Mouse (Mus musculus): ENCODE measurements at regions not wholly inside any gene's neighbourhood (a gene's known extent, or its start where the extent isn't known, plus 50 kb on each side); places are given as distances from the start of the nearest gene placed in this dataset.

GRCm38 (mm10) chr8:15438546-15438945 is 392.7 kb upstream of the BB014433 start:
- H3K27ac ChIP-seq (replicated peaks; ENCODE audit: insufficient read depth, low read depth, low read length): no peak overlapping the region
- WGBS: 44% methylated on average over 5 of the region's 5 CpGs

DNA sequence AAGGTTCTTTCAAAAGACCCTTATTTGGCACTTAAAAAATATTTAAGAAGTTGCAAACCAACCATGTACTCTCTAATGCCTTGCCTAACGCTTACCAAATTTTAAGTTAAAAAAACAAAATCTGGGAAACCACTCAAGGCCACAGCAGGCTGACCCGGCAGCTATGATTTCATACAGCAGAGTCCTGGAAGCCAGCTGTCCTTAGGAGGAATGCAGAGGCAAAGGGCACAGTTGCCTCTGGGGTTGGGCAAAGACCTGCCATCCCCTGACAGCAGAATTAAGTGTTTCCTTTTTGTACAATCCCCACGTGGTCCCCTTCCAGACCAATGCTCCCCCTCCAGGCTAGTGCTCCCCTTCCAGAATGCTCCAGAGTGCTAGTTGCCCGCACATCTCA is 348.8 kb upstream of the BB014433 start:
- Histone ChIP-seq H3K79me2 (ENCODE audit: control insufficient read depth, insufficient read depth, low read length) (no peaks in the 10 kb centered on the region), H3K4me3 (ENCODE audit: insufficient read depth, low read depth, low read length) (no peak overlapping the region), H3K36me3 (ENCODE audit: control insufficient read depth, insufficient read depth, low read length) (no peaks in the 10 kb centered on the region), H3K9ac (ENCODE audit: low read depth, low read length) (no peak overlapping the region), H3K27ac (replicated peaks; ENCODE audit: insufficient read depth, low read depth, low read length) (no peak overlapping the region), H3K4me1 (ENCODE audit: control insufficient read depth, insufficient read depth, low read length) (no peaks in the 10 kb centered on the region), H3K27me3 (ENCODE audit: control insufficient read depth, insufficient read depth, low read length) (no peaks in the 10 kb centered on the region)
- 64% methylated on average over 4 of the region's 4 CpGs for WGBS
- TF ChIP-seq CTCF (IDR thresholded peaks at IDR 0.05; ENCODE audit: low read depth, low read length) (no peak), POLR2A (IDR thresholded peaks at IDR 0.05; ENCODE audit: extremely low read depth, insufficient read depth, low read length) (no peak)
- DNase-seq (ENCODE audit: extremely low read depth, low read depth, low spot score): peak; percentile 9

More at GRCm38 (mm10) chr8:15438546-15438945, 392.7 kb upstream of the BB014433 start:
- H3K9ac ChIP-seq (ENCODE audit: low read depth, low read length): no peak overlapping the region
- no peak for DNase-seq (ENCODE audit: extremely low read depth, low read depth, low spot score)
- H3K4me3 ChIP-seq (ENCODE audit: insufficient read depth, low read depth, low read length): no peak overlapping the region
- H3K4me1 ChIP-seq (ENCODE audit: control insufficient read depth, insufficient read depth, low read length): no peaks in the 10 kb centered on the region
- H3K36me3 ChIP-seq (ENCODE audit: control insufficient read depth, insufficient read depth, low read length): no peaks in the 10 kb centered on the region
- TF ChIP-seq POLR2A (IDR thresholded peaks at IDR 0.05; ENCODE audit: extremely low read depth, insufficient read depth, low read length): no peak
- TF ChIP-seq CTCF (IDR thresholded peaks at IDR 0.05; ENCODE audit: low read depth, low read length): no peak
- H3K79me2 ChIP-seq (ENCODE audit: control insufficient read depth, insufficient read depth, low read length): no peaks in the 10 kb centered on the region
- no peaks in the 10 kb centered on the region for H3K27me3 ChIP-seq (ENCODE audit: control insufficient read depth, insufficient read depth, low read length)

DNA sequence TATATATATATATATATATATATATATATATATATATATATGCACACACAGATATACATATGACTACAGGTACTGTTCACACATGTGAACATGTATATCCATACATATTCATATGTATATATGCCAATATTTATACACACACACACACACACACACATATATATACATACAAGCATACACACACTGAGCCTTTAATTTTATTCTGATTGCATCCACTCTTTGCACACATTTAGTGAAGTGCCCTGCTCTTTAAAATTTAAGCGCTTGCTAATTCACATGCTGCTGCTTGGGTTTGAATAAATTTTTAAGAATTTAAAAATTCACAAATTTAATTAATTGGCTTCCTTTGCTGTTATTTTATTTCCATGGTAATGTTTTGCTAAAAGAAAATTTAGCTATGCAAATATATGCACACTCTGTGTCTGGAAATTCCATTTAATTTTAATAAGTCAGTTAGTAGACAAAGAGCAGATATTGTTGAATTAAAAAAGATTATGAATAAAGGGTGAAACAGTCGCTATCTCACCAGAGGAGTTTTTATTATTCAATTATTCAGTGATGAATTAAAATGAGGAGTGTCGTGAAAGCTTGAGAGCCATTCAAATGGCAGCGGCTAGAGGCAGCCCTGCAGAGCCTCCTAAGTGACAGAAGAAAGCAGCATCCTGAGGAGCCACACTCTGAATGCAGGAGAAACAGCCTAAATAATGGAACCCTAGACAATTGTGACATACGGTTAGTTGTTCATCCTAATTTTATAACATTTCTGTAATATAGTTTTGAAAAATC is 348.3 kb upstream of the BB014433 start:
- Histone ChIP-seq H3K9ac (ENCODE audit: low read depth, low read length) (no peak overlapping the region), H3K36me3 (ENCODE audit: control insufficient read depth, insufficient read depth, low read length) (no peaks in the 10 kb centered on the region), H3K4me3 (ENCODE audit: insufficient read depth, low read depth, low read length) (no peak overlapping the region), H3K79me2 (ENCODE audit: control insufficient read depth, insufficient read depth, low read length) (no peaks in the 10 kb centered on the region), H3K27ac (replicated peaks; ENCODE audit: insufficient read depth, low read depth, low read length) (no peak overlapping the region), H3K4me1 (ENCODE audit: control insufficient read depth, insufficient read depth, low read length) (no peaks in the 10 kb centered on the region), H3K27me3 (ENCODE audit: control insufficient read depth, insufficient read depth, low read length) (no peaks in the 10 kb centered on the region)
- no peak for DNase-seq (ENCODE audit: extremely low read depth, low read depth, low spot score)
- TF ChIP-seq CTCF (IDR thresholded peaks at IDR 0.05; ENCODE audit: low read depth, low read length): no peak
- 77% methylated on average over 5 of the region's 5 CpGs for WGBS

- H3K27me3 ChIP-seq (ENCODE audit: control insufficient read depth, insufficient read depth, low read length): no peaks in the 10 kb centered on the region
- H3K79me2 ChIP-seq (ENCODE audit: control insufficient read depth, insufficient read depth, low read length): no peaks in the 10 kb centered on the region
- peak; percentile 29 for DNase-seq (ENCODE audit: extremely low read depth, low read depth, low spot score)
- H3K36me3 ChIP-seq (ENCODE audit: control insufficient read depth, insufficient read depth, low read length): no peaks in the 10 kb centered on the region
- H3K9ac ChIP-seq (ENCODE audit: low read depth, low read length): no peak overlapping the region
- H3K4me1 ChIP-seq (ENCODE audit: control insufficient read depth, insufficient read depth, low read length): no peaks in the 10 kb centered on the region
- no peak overlapping the region for H3K27ac ChIP-seq (replicated peaks; ENCODE audit: insufficient read depth, low read depth, low read length)
- 47% methylated on average over 4 of the region's 4 CpGs for WGBS
- H3K4me3 ChIP-seq (ENCODE audit: insufficient read depth, low read depth, low read length): no peak overlapping the region
- TF ChIP-seq CTCF (IDR thresholded peaks at IDR 0.05; ENCODE audit: low read depth, low read length) (no peak), POLR2A (IDR thresholded peaks at IDR 0.05; ENCODE audit: extremely low read depth, insufficient read depth, low read length) (no peak)
These were observed 346.2 kb upstream of the BB014433 start for GRCm38 (mm10) chr8:15392056-15392455.

DNA sequence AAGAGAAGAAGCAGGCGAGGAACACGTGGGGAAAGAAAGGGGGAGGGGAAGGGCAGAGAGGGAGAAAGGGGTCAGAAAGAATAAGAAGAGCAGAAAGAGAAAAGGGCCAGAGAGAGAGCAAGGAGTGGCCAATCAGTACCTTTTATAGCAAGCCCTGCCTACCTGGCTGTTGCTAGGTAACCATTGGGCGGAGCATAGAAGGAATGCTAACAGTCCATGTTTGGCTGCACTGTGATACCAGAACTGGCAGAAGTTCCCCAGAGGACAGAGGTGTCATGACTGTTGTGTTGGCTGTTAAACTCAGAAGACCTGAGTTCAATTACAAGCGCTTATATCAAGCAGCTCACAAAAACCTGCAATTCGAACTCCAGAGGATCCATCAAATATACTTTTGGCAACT is 342.9 kb upstream of the BB014433 start:
- WGBS: 81% methylated on average over 5 of the region's 5 CpGs
- Histone ChIP-seq H3K4me3 (ENCODE audit: insufficient read depth, low read depth, low read length) (no peak overlapping the region), H3K27me3 (ENCODE audit: control insufficient read depth, insufficient read depth, low read length) (no peaks in the 10 kb centered on the region), H3K4me1 (ENCODE audit: control insufficient read depth, insufficient read depth, low read length) (no peaks in the 10 kb centered on the region), H3K36me3 (ENCODE audit: control insufficient read depth, insufficient read depth, low read length) (no peaks in the 10 kb centered on the region), H3K9ac (ENCODE audit: low read depth, low read length) (no peak overlapping the region), H3K27ac (replicated peaks; ENCODE audit: insufficient read depth, low read depth, low read length) (no peak overlapping the region), H3K79me2 (ENCODE audit: control insufficient read depth, insufficient read depth, low read length) (no peaks in the 10 kb centered on the region)
- TF ChIP-seq POLR2A (IDR thresholded peaks at IDR 0.05; ENCODE audit: extremely low read depth, insufficient read depth, low read length) (no peak), CTCF (IDR thresholded peaks at IDR 0.05; ENCODE audit: low read depth, low read length) (no peak)
- no peak for DNase-seq (ENCODE audit: extremely low read depth, low read depth, low spot score)

DNA sequence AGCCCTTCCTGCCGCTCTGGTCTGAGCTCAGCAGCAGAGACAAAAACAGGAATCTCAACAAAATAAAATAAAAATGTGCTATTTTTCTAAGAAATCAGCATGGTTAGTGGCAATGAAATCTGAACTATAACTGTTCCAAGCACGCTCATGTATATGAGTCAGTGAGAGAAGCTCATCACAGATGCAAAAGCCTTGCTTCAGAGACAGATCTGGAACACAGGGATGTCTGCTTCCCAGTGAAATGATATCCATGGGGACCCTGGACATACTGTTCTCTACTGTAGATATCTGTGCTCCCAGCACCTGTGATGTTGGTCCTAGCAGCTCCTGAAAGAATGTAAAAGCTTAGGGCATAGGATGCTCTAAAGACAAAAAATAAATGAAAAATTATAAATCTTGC is 321.2 kb upstream of the BB014433 start:
- DNase-seq (ENCODE audit: extremely low read depth, low read depth, low spot score): no peak
- no peaks in the 10 kb centered on the region for H3K79me2 ChIP-seq (ENCODE audit: control insufficient read depth, insufficient read depth, low read length)
- no peaks in the 10 kb centered on the region for H3K36me3 ChIP-seq (ENCODE audit: control insufficient read depth, insufficient read depth, low read length)
- H3K9ac ChIP-seq (ENCODE audit: low read depth, low read length): no peak overlapping the region
- H3K4me1 ChIP-seq (ENCODE audit: control insufficient read depth, insufficient read depth, low read length): no peaks in the 10 kb centered on the region
- H3K27ac ChIP-seq (replicated peaks; ENCODE audit: insufficient read depth, low read depth, low read length): no peak overlapping the region
- H3K4me3 ChIP-seq (ENCODE audit: insufficient read depth, low read depth, low read length): no peak overlapping the region
- TF ChIP-seq POLR2A (IDR thresholded peaks at IDR 0.05; ENCODE audit: extremely low read depth, insufficient read depth, low read length) (no peak), CTCF (IDR thresholded peaks at IDR 0.05; ENCODE audit: low read depth, low read length) (no peak)
- WGBS: 72% methylated on average over 2 of the region's 2 CpGs
- H3K27me3 ChIP-seq (ENCODE audit: control insufficient read depth, insufficient read depth, low read length): no peaks in the 10 kb centered on the region

All from liver, adult 2 months (tissue).